Mouse (Mus musculus) embryonic facial prominence, embryonic 13.5 days (tissue): ENCODE results near the gene Mlana. TPM values are rescaled to one million over a fixed set of nuclear protein-coding genes. Genes with fewer than 3 reads are reported as not detected.
A peak's percentile ranks its signal among the peaks of the same experiment; 100 is the strongest.

Experiments
- ATAC-seq: fragments of 200-750 bp; cut with Nextera tagmentation; 2 replicates; pipeline ENCODE4 v1.8.0; 2017; ENCODE audit warnings: low read depth; ENCODE audit not compliant: insufficient number of reproducible peaks, insufficient read depth, low FRiP score, low TSS enrichment
- H3K27ac ChIP-seq: fragments of 300-500 bp; sonication (generic); 2 replicates; pipeline ENCODE4 v1.5.1; 2015; ENCODE audit warnings: moderate library complexity, mild to moderate bottlenecking, inconsistent platforms
- H3K27me3 ChIP-seq: fragments of 300-500 bp; sonication (generic); 2 replicates; pipeline ENCODE4 v1.6.1; 2015; ENCODE audit warnings: mild to moderate bottlenecking, inconsistent platforms
- H3K36me3 ChIP-seq: fragments of 300-500 bp; sonication (generic); 2 replicates; pipeline ENCODE4 v1.6.1; 2015; ENCODE audit warnings: mild to moderate bottlenecking, inconsistent platforms
- H3K4me1 ChIP-seq: fragments of 300-500 bp; sonication (generic); 2 replicates; pipeline ENCODE4 v1.6.1; 2015; ENCODE audit warnings: inconsistent platforms
- H3K4me2 ChIP-seq: fragments of 300-500 bp; sonication (generic); 2 replicates; pipeline ENCODE4 v1.6.1; 2015; ENCODE audit warnings: moderate library complexity, mild to moderate bottlenecking, inconsistent platforms
- H3K4me3 ChIP-seq: fragments of 300-500 bp; sonication (generic); 2 replicates; pipeline ENCODE4 v1.5.1; 2015; ENCODE audit warnings: mild to moderate bottlenecking, inconsistent platforms
- H3K9ac ChIP-seq: fragments of 300-500 bp; sonication (generic); 2 replicates; pipeline ENCODE4 v1.6.1; 2015; ENCODE audit warnings: mild to moderate bottlenecking, inconsistent platforms
- H3K9me3 ChIP-seq: fragments of 300-500 bp; sonication (generic); 2 replicates; pipeline ENCODE4 v1.6.1; 2016; ENCODE audit warnings: inconsistent platforms
- WGBS: fragments of 180-500 bp; shearing (Covaris S2); methylation state at CpG from one replicate; pipeline ENCODE4 v1.1.7; 2015; ENCODE audit warnings: mixed read lengths; 5-methylcytosine and 5-hydroxymethylcytosine counted together
- polyA plus RNA-seq: library from polyadenylated mRNA; unstranded; fragments of >200 nt; fragmentation: Nextera tagmentation; extraction: Ambion mirVana; gene quantifications from 2 replicates; pipeline ENCODE4 v1.2.1, GENCODE M21; 2015

Mlana gene
- polyA plus RNA-seq, 1 experiment from 2014 or later = 1.7 TPM

DNA sequence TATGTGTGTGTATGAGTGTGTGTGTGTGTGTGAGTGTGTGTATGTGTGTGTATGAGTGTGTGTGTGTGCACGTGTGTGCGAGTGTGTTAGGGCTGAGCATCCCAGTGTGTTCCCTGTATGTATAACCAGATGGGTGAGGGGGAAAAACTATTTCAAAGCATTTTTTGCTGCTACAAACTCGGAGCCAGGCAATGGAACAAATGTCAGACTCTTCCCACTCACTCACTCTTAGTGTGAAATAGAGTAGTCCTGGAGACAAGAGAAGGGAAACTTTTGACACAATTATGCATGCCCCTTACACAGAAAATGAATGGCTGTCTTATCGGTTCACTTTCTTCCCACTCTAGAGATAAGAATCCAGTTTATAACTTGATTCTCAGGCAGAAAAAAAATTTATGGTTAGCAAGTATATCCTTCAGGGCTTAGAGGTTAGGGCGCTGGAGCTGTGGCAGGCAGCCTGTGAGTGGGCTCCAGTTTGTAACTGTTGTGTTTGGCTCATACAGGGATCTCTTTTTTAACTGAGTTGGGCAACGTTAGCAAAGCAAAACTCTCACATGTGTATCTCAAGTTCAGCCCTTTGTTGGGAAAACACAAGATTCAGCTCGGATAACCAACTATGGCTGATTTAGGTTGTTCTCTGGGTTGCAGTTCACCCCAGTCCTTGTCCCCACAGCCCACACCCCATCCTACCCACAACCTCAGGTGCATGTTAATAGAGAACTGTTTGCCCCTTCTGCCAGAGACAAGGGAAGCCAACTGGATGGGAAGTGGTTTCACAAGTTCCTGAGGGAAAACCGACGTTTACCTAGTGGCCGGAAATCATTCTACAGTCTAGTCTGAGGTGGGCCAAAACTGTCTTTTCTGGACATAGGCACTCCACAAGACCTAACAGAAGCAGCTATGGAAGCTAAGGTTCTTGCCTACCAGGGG lies 36.5 kb upstream of the Mlana start:
- no peak for ATAC-seq
- H3K9ac ChIP-seq = no peak overlapping the region
- 76% methylated on average over 10 of the region's 10 CpGs for WGBS

GRCm38 (mm10) chr19:29661974-29662580 lies 35.5 kb upstream of the Mlana start:
- no peak for ATAC-seq
- H3K4me2 ChIP-seq = no peak overlapping the region
- no peaks in the 10 kb centered on the region for H3K27me3 ChIP-seq
- no peak overlapping the region for H3K27ac ChIP-seq
- WGBS = 85% methylated on average over 6 of the region's 6 CpGs
- no peaks in the 10 kb centered on the region for H3K36me3 ChIP-seq
- H3K4me1 ChIP-seq = peaks cover 10% of the 10 kb centered on the region
- H3K9me3 ChIP-seq = no peaks in the 10 kb centered on the region
- H3K4me3 ChIP-seq = no peak overlapping the region
- H3K9ac ChIP-seq = no peak overlapping the region

More for the DNA sequence above, 36.5 kb upstream of the Mlana start:
- Histone ChIP-seq H3K36me3 (no peaks in the 10 kb centered on the region), H3K27me3 (no peaks in the 10 kb centered on the region), H3K4me2 (no peak overlapping the region), H3K27ac (no peak overlapping the region), H3K4me1 (peaks cover 6% of the 10 kb centered on the region; the same call in 1 of the 2 replicates), H3K9me3 (no peaks in the 10 kb centered on the region), H3K4me3 (no peak overlapping the region)

GRCm38 (mm10) chr19:29663780-29664179 lies 33.8 kb upstream of the Mlana start:
- no peaks in the 10 kb centered on the region for H3K36me3 ChIP-seq
- H3K9ac ChIP-seq = no peak overlapping the region
- H3K4me1 ChIP-seq = peaks cover 16% of the 10 kb centered on the region
- H3K4me3 ChIP-seq = no peak overlapping the region
- ATAC-seq = 0 out of 2 replicates have a peak, but pooled peaks have one; percentile 52
- H3K9me3 ChIP-seq = no peaks in the 10 kb centered on the region
- no peak overlapping the region for H3K4me2 ChIP-seq
- H3K27ac ChIP-seq = peak overlapping the region; percentile 5; the same call in 1 of the 2 replicates
- 61% methylated on average over 8 of the region's 8 CpGs for WGBS
- H3K27me3 ChIP-seq = no peaks in the 10 kb centered on the region

DNA sequence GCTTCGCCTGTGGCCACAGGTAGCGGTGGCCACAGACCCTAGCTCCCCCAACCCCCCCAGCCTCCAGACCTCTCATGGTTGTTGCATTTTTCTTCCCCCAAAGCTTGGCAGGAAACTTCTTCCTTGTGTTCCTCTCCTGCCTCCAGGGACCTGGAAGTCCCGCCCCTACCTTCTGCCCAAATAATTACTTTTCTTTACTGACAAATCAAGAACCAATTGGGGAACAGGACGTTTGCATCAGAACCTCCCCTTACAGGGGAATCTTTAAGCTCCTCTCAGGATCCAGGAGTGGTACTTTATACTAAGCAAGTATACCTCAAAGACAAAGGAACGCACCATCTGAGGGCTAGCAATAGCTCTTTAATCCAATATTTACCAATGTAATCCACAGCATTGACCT lies 32.7 kb upstream of the Mlana start:
- ATAC-seq = no peak
- Histone ChIP-seq H3K27me3 (no peaks in the 10 kb centered on the region), H3K27ac (no peak overlapping the region), H3K9ac (no peak overlapping the region), H3K4me1 (peaks cover 16% of the 10 kb centered on the region), H3K36me3 (no peaks in the 10 kb centered on the region), H3K9me3 (no peaks in the 10 kb centered on the region), H3K4me3 (no peak overlapping the region), H3K4me2 (no peak overlapping the region)
- 78% methylated on average over 5 of the region's 5 CpGs for WGBS

- no peaks in the 10 kb centered on the region for H3K36me3 ChIP-seq
- H3K4me3 ChIP-seq = no peak overlapping the region
- no peak overlapping the region for H3K9ac ChIP-seq
- no peak overlapping the region for H3K27ac ChIP-seq
- WGBS = 51% methylated on average over 4 of the region's 4 CpGs
- H3K4me2 ChIP-seq = no peak overlapping the region
- no peaks in the 10 kb centered on the region for H3K27me3 ChIP-seq
- no peaks in the 10 kb centered on the region for H3K9me3 ChIP-seq
- ATAC-seq = no peak
- H3K4me1 ChIP-seq = peaks cover 16% of the 10 kb centered on the region
Observed at GRCm38 (mm10) chr19:29666164-29666563, 31.5 kb upstream of the Mlana start.

DNA sequence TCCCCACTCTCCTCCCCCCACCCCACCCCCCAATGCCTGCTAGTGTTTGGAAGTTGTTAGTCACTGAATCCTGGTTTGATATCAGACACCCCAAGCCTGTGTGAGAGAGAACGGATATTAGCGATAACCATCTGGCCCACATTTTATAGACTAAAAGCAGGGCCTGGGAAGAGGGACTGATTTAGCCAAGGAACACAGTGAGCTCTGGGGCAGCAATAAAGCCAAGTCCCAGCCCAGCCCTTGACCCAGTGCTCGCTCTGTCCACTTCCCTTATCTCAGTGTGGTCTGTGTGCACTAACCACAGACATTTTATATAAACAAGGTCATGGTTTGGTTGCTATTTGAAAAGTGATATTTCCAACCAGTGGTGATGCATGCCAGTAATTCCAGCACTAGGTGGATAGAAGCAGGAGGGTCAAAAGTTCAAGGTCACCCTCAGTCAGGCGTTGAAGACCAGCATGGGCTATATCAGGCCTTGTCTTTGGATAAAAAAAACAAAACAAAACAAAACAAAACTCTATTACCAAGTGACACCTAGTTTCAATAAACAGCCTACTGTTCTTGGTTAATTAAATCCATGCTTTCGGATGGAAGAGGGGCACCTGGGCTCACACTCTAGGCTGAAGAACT lies 30.5 kb upstream of the Mlana start:
- H3K36me3 ChIP-seq = no peaks in the 10 kb centered on the region
- no peaks in the 10 kb centered on the region for H3K27me3 ChIP-seq
- no peak overlapping the region for H3K4me3 ChIP-seq
- no peak overlapping the region for H3K27ac ChIP-seq
- peaks cover 16% of the 10 kb centered on the region for H3K4me1 ChIP-seq
- H3K9me3 ChIP-seq = no peaks in the 10 kb centered on the region
- no peak overlapping the region for H3K4me2 ChIP-seq
- no peak overlapping the region for H3K9ac ChIP-seq
- WGBS = 37% methylated on average over 5 of the region's 5 CpGs
- 0 out of 2 replicates have a peak, but pooled peaks have one; percentile 7 for ATAC-seq

DNA sequence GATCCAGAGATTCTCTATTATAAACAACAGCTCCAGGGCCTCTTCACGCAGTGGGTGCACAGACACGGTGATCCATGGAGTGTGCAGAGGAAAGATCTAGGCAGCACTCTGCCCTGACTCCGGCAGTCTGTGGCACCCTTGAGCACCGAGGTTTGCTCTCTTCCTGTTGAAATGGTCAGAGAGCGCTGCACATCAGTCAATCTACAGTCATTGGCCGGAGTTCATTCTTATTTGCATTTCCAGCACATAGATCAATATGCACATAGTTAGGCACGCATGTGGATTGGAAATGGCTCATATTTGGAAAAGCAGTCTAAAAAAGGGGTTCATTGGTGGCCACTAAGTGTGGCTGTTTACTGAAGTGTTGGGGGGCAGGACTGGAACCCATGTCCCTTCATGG lies 29.5 kb upstream of the Mlana start:
- Histone ChIP-seq H3K9ac (no peak overlapping the region), H3K27ac (no peak overlapping the region), H3K36me3 (no peaks in the 10 kb centered on the region), H3K4me2 (no peak overlapping the region), H3K9me3 (no peaks in the 10 kb centered on the region), H3K4me1 (peaks cover 16% of the 10 kb centered on the region), H3K4me3 (no peak overlapping the region), H3K27me3 (no peaks in the 10 kb centered on the region)
- no peak for ATAC-seq
- 90% methylated on average over 7 of the region's 7 CpGs for WGBS

DNA sequence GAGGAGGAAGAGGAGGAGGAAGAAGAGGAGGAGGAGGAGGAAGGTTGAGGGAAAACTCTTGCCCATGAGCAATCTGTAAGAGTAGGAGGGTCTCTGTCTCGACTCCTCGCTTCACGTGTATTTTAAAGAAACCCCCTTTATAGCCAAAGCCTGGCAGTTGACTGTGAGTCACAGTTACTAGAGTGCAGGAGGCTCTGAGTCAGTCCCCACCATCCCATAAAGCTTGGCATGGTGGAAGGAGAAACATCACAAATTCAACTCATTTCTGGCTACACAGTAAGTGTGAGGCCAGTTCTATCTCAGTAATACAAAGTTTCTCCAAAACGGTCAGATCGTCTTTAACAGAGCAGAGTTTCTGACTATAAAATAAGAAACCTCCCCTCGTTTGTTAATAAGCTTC lies 27.4 kb upstream of the Mlana start:
- Histone ChIP-seq H3K4me1 (peaks cover 16% of the 10 kb centered on the region), H3K9me3 (no peaks in the 10 kb centered on the region), H3K4me3 (no peak overlapping the region), H3K36me3 (no peaks in the 10 kb centered on the region), H3K9ac (no peak overlapping the region), H3K27me3 (no peaks in the 10 kb centered on the region), H3K4me2 (no peak overlapping the region), H3K27ac (no peak overlapping the region)
- ATAC-seq = no peak
- WGBS = 81% methylated on average over 6 of the region's 6 CpGs

DNA sequence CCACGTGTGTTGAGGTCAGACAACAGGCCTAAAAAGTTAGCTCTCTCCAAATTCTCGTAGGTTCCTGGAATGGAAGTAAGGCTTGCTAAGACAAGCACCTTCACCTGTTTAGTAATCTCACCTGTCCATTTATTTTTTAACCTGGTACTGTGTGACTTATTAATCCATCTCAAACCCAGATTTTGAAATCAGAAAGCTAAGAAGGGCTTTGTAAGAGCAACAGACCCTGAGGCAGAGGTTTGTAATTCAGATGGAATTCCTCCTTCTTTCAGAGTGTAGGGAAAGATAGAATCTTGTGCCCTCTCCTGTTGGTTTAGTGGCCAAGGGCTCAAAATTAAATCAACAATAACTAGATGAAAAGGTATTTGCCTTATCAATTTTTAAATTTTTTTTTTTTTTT lies 26.5 kb upstream of the Mlana start:
- ATAC-seq = no peak
- WGBS = 61% methylated on average over 2 of the region's 2 CpGs

DNA sequence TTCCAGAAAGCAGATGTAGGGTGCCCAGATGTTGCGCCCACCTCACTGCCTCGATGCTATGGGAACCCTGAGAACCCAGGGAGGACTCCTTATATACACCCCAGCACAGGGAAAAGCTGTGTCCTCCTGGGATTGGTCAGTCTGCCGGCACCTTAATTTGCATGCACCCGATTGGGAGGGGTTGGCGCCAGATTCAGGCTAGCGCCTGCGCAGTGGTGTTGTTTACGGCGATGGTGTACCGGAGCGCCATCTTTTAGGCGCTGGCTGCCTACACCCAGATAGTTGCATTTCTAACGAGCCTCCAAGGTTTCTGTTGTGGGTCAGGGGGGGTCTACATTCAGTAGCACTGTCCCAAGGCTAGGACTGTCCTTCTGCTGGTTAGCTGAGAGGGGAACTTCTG lies 25.0 kb upstream of the Mlana start:
- no peaks in the 10 kb centered on the region; the same call in 1 of the 2 replicates for H3K4me1 ChIP-seq
- no peaks in the 10 kb centered on the region for H3K36me3 ChIP-seq
- H3K9me3 ChIP-seq = no peaks in the 10 kb centered on the region
- no peak overlapping the region for H3K27ac ChIP-seq
- WGBS = 93% methylated on average over 13 of the region's 13 CpGs
- ATAC-seq = no peak
- H3K4me3 ChIP-seq = no peak overlapping the region
- H3K4me2 ChIP-seq = no peak overlapping the region
- no peak overlapping the region for H3K9ac ChIP-seq
- H3K27me3 ChIP-seq = no peaks in the 10 kb centered on the region

More for the DNA sequence above, 26.5 kb upstream of the Mlana start:
- no peak overlapping the region for H3K4me3 ChIP-seq
- no peaks in the 10 kb centered on the region for H3K9me3 ChIP-seq
- no peak overlapping the region for H3K9ac ChIP-seq
- H3K27ac ChIP-seq = no peak overlapping the region
- no peaks in the 10 kb centered on the region for H3K36me3 ChIP-seq
- H3K4me1 ChIP-seq = peaks cover 13% of the 10 kb centered on the region
- no peaks in the 10 kb centered on the region for H3K27me3 ChIP-seq
- no peak overlapping the region for H3K4me2 ChIP-seq

DNA sequence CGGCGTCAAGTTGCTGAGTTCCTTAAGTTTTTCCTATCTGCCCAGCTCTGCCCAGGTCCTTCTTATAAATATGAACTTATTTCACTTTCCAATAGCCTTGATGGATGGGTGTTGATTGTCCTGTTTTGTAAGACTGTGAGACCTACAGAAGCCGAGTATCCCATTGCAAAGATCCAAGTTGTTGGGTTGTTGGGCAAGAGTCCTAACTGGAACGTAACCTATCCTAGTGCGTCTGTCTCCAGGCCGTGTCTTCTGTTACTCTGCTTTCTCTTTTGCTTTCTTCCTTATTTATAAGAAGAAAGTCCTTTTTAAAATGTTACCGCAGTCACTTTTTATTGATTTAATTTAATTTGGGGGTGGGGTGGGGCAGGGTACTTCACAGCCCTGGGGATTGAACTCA lies 22.7 kb upstream of the Mlana start:
- no peaks in the 10 kb centered on the region for H3K27me3 ChIP-seq
- no peaks in the 10 kb centered on the region for H3K36me3 ChIP-seq
- no peak overlapping the region for H3K4me3 ChIP-seq
- WGBS = 95% methylated on average over 7 of the region's 7 CpGs
- H3K27ac ChIP-seq = no peak overlapping the region
- no peak overlapping the region for H3K4me2 ChIP-seq
- H3K4me1 ChIP-seq = no peaks in the 10 kb centered on the region
- H3K9ac ChIP-seq = no peak overlapping the region
- ATAC-seq = no peak
- no peaks in the 10 kb centered on the region for H3K9me3 ChIP-seq
